Mouse (Mus musculus) forebrain, embryonic 11.5 days (tissue): ENCODE data around the gene Rnf141. TPM values are rescaled to one million over a fixed set of nuclear protein-coding genes. Genes with fewer than 3 reads are reported as not detected.

Experiments
- ATAC-seq: fragments of 200-750 bp; cut with Nextera tagmentation; replicated peaks from 2 replicates; pipeline ENCODE4 v1.8.0; 2017; ENCODE audit warnings: moderate TSS enrichment; ENCODE audit not compliant: low FRiP score
- DNase-seq: peaks from one replicate; pipeline ENCODE4 v3.0.0-alpha.2; 2017; ENCODE audit warnings: low spot score
- H3K27ac ChIP-seq: fragments of 300-500 bp; sonication (generic); 2 replicates; pipeline ENCODE4 v1.5.1; 2014; ENCODE audit warnings: low read depth, low read length
- H3K27me3 ChIP-seq: fragments of 300-500 bp; sonication (generic); 2 replicates; pipeline ENCODE4 v1.6.1; 2014; ENCODE audit warnings: mild to moderate bottlenecking, low read length, mixed read lengths; ENCODE audit not compliant: control insufficient read depth, insufficient read depth
- H3K36me3 ChIP-seq: fragments of 300-500 bp; sonication (generic); 2 replicates; pipeline ENCODE4 v1.6.1; 2014; ENCODE audit warnings: mild to moderate bottlenecking, low read length, moderate library complexity, mixed read lengths; ENCODE audit not compliant: control insufficient read depth, insufficient read depth
- H3K4me1 ChIP-seq: fragments of 300-500 bp; sonication (generic); replicated peaks from 2 replicates; pipeline ENCODE4 v1.6.1; 2014; ENCODE audit warnings: low read length, mixed read lengths; ENCODE audit not compliant: control insufficient read depth, insufficient read depth
- H3K4me2 ChIP-seq: fragments of 300-500 bp; sonication (generic); 2 replicates; pipeline ENCODE4 v1.6.1; 2014; ENCODE audit warnings: low read depth, mild to moderate bottlenecking, low read length, moderate library complexity, mixed read lengths; ENCODE audit not compliant: severe bottlenecking
- H3K4me3 ChIP-seq: fragments of 300-500 bp; sonication (generic); 2 replicates; pipeline ENCODE4 v1.5.1; 2014; ENCODE audit warnings: low read depth, low read length
- H3K9ac ChIP-seq: fragments of 300-500 bp; sonication (generic); 2 replicates; pipeline ENCODE4 v1.6.1; 2014; ENCODE audit warnings: low read length
- H3K9me3 ChIP-seq: fragments of 300-500 bp; sonication (generic); 2 replicates; pipeline ENCODE4 v1.6.1; 2016; ENCODE audit warnings: low read length, mixed read lengths; ENCODE audit not compliant: control insufficient read depth
- WGBS: fragments of 180-500 bp; shearing (Covaris S2); extraction: QIAGEN DNeasy Blood & Tissue Kit; methylation state at CpG from one replicate; pipeline ENCODE4 v1.1.7; 2014; 5-methylcytosine and 5-hydroxymethylcytosine counted together
- polyA plus RNA-seq: library from polyadenylated mRNA; unstranded; fragments of >200 nt; fragmentation: Nextera tagmentation; extraction: Ambion mirVana; gene quantifications from 2 replicates; pipeline ENCODE4 v1.2.1, GENCODE M21; 2014

Gene Rnf141
- polyA plus RNA-seq, 1 experiment from 2014 or later, result 30.6 TPM

DNA sequence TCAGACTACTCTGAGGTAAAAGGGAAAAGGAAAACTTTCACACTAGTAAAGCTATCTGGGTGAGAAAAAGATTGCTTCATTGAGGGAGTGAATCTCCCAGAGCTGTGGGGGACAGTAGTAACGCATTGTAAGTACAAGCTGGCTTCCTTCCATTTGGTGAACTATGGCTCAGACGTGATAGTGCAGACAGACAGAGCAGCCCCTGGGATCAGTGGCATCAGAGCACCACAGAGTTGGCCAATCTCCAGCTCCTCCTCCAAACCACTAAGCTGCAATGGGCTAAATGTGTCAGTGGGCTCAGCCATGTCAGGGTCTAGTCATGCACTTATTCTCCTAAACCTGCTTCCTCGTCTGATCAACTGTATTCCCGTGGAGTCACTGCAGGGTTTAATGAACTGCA is 20.7 kb downstream of the Rnf141 start:
- H3K4me1 ChIP-seq, result no peaks in the 10 kb centered on the region
- H3K4me3 ChIP-seq, result no peak overlapping the region
- no peak overlapping the region for H3K4me2 ChIP-seq
- no peak for DNase-seq
- no peak for ATAC-seq
- H3K27me3 ChIP-seq, result no peaks in the 10 kb centered on the region
- 90% methylated on average over 4 of the region's 4 CpGs for WGBS
- H3K27ac ChIP-seq, result no peak overlapping the region
- H3K9ac ChIP-seq, result no peak overlapping the region
- no peaks in the 10 kb centered on the region for H3K9me3 ChIP-seq
- peaks cover 3% of the 10 kb centered on the region for H3K36me3 ChIP-seq

DNA sequence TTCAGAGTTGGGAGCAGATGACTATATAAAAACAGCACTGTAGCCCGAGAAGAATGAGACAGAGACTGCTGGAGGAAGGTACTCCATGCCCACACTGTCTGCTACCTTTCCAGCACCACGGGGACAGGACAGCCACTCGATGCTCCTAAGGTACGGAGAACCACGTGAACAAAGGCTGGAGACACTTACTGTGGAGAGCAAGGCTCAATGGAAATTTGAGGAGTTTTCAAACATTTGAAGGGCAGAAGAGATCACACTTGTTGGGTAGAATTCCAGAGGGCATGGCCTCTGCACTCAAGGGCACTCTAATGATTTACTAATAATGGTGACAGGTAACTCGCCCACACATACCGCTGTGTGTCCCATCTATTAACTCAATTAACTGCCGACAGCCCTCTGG is 21.2 kb downstream of the Rnf141 start:
- Histone ChIP-seq H3K27me3 (no peaks in the 10 kb centered on the region), H3K9ac (no peak overlapping the region), H3K9me3 (no peaks in the 10 kb centered on the region), H3K4me3 (no peak overlapping the region), H3K27ac (no peak overlapping the region), H3K4me2 (no peak overlapping the region), H3K36me3 (peaks cover 3% of the 10 kb centered on the region), H3K4me1 (no peaks in the 10 kb centered on the region)
- DNase-seq (no peak), ATAC-seq (no peak)
- WGBS, result 87% methylated on average over 8 of the region's 8 CpGs

DNA sequence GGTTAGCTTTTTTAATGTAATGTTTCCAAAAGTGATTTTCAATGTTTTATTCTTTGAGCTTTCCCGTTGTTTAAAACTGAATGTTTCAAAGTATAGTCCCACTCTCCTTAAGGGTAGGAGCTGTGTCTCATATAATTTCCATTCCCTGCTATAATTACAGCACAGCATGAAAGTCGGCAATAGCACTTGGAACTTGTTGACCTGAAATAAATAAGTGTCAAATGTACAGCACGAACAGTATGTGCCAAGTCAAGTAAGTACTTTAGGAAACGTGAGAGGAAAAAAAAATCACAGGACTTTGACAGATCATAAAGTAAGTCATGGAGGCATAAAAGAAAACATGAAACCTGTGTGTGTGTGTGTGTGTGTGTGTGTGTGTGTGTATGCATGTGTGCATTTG is 22.2 kb downstream of the Rnf141 start:
- H3K4me2 ChIP-seq, result no peak overlapping the region

DNA sequence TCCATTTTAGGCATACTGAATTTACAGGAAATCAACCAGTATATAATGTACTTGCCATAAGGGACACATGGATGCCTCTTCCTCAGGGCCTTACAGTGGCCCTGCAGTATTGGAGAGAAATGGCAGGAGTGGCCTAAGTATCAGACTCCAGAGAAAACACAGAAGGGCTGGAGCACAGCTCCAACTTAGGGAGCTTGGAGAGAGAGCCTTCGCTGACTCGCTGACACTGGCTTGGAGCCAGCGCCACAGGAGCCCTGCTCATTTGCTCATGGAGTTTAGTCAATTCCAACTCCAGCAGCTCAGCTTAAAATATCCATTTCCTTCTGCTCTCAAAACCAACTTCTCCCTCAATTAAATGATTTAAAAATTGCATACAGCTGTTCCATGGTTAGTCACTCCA is 22.6 kb downstream of the Rnf141 start:
- H3K27ac ChIP-seq, result no peak overlapping the region
- no peaks in the 10 kb centered on the region for H3K27me3 ChIP-seq
- DNase-seq (no peak), ATAC-seq (no peak)
- H3K9ac ChIP-seq, result no peak overlapping the region
- 91% methylated on average over 3 of the region's 3 CpGs for WGBS
- peaks cover 3% of the 10 kb centered on the region; the same call in 1 of the 2 replicates for H3K36me3 ChIP-seq
- H3K4me1 ChIP-seq, result no peaks in the 10 kb centered on the region
- H3K4me2 ChIP-seq, result no peak overlapping the region
- no peak overlapping the region for H3K4me3 ChIP-seq
- no peaks in the 10 kb centered on the region for H3K9me3 ChIP-seq

More for the DNA sequence above, 22.2 kb downstream of the Rnf141 start:
- H3K4me3 ChIP-seq, result no peak overlapping the region
- DNase-seq, result no peak
- H3K9me3 ChIP-seq, result no peaks in the 10 kb centered on the region
- H3K4me1 ChIP-seq, result no peaks in the 10 kb centered on the region
- no peak overlapping the region for H3K9ac ChIP-seq
- no peak for ATAC-seq
- H3K27ac ChIP-seq, result no peak overlapping the region
- 86% methylated on average over 4 of the region's 4 CpGs for WGBS
- H3K36me3 ChIP-seq, result peaks cover 3% of the 10 kb centered on the region
- no peaks in the 10 kb centered on the region for H3K27me3 ChIP-seq

DNA sequence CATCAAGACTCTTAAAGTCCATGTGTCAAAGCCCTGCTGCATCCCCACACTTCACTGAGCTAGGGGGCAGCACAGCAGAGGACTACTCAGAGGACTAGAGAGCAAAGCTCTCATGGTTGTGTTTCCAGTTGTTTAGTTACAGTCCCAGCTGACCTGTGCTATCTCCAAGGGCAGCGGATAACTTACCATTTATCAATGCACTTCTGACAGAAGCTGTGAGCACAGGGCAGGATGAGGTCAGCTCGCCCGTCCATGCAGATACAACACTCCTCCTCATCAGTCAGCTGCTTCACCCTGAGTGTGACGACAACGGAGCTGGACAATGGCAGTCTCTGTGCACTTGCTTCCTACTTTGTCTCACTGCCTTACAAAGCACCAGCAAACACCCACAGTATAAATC is 23.2 kb downstream of the Rnf141 start:
- no peak for DNase-seq

DNA sequence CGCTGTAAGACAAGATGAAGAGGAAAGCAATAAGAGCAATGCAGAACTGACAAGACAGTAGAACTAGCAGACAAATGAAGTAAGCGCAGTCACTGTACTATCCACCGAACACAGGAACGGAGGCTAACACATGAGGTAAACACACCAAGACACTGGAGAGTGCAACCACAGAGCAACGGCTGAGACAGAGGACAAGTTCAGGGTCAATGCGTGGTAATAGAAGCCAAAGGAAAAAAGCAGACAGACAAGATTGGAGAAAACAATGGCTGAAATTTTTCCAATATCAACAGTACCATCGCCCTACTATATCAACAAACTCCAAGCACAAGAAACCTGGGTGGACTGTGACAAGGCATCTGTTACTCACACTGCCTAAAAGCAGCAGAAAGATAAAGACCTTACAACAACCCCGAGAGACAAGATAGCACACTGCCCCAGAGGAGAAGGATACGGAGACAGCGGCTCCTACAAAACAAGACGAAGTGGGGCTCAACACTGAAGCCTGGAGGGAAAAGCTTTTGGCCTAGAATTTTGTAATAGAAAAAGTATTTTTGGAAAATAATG is 25.4 kb downstream of the Rnf141 start:
- DNase-seq (no peak), ATAC-seq (no peak)
- WGBS, result 91% methylated on average over 11 of the region's 11 CpGs
- Histone ChIP-seq H3K4me1 (no peaks in the 10 kb centered on the region), H3K36me3 (no peaks in the 10 kb centered on the region), H3K4me3 (no peak overlapping the region), H3K9me3 (no peaks in the 10 kb centered on the region), H3K27me3 (no peaks in the 10 kb centered on the region), H3K27ac (no peak overlapping the region), H3K9ac (no peak overlapping the region), H3K4me2 (no peak overlapping the region)

More for the DNA sequence above, 23.2 kb downstream of the Rnf141 start:
- H3K27ac ChIP-seq, result no peak overlapping the region
- H3K4me1 ChIP-seq, result no peaks in the 10 kb centered on the region
- no peaks in the 10 kb centered on the region for H3K27me3 ChIP-seq
- WGBS, result 61% methylated on average over 5 of the region's 5 CpGs
- no peak overlapping the region; the same call in 1 of the 2 replicates for H3K9ac ChIP-seq
- H3K4me3 ChIP-seq, result no peak overlapping the region
- ATAC-seq, result no peak
- H3K4me2 ChIP-seq, result no peak overlapping the region
- H3K36me3 ChIP-seq, result peaks cover 3% of the 10 kb centered on the region; the same call in 1 of the 2 replicates
- H3K9me3 ChIP-seq, result no peaks in the 10 kb centered on the region

DNA sequence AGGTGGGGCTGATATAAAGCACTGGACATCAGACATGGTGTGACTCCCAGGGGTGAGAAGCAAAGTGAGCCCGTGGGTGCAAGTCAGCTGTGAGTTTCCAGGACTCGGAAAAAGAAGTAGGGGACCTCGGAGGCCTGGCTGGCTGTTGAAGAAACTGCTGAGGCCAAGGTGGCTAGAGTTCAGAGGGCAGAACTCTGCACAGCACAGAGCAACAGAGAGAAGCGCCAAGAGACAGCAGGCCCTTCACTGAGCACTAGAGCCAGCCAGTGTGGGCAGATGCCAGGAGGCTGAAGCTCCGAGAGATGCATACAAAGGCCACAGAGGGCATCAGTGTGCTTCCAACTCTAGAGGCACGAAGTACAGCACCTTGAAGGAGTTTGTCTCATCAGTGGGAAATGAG is 26.1 kb downstream of the Rnf141 start:
- Histone ChIP-seq H3K9ac (no peak overlapping the region), H3K27ac (no peak overlapping the region), H3K4me2 (no peak overlapping the region), H3K4me1 (no peaks in the 10 kb centered on the region), H3K27me3 (no peaks in the 10 kb centered on the region), H3K36me3 (no peaks in the 10 kb centered on the region), H3K9me3 (no peaks in the 10 kb centered on the region), H3K4me3 (no peak overlapping the region)
- no peak for ATAC-seq
- no peak for DNase-seq
- WGBS, result 88% methylated on average over 6 of the region's 6 CpGs

DNA sequence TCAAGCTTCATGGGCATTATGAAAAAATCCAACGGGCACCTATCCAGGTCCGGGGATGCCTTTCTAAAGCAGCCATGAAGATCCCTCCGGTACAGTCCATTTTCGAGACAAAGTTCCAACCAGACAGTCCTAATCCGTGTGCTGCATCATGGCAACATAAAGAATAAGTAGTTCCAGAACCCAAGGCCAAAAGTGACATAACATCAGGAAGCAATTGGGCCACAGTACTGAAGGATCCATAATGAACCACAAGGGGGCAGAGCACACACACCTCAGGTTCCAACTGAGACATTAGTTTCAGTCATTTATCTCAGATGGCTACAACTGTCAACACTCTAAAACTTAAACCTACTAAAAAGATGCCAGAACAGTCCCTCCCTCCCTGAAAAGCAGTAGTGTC is 28.2 kb downstream of the Rnf141 start:
- Histone ChIP-seq H3K9me3 (no peaks in the 10 kb centered on the region), H3K27me3 (no peaks in the 10 kb centered on the region), H3K4me3 (no peak overlapping the region), H3K4me1 (no peaks in the 10 kb centered on the region), H3K9ac (no peak overlapping the region), H3K4me2 (no peak overlapping the region), H3K36me3 (no peaks in the 10 kb centered on the region), H3K27ac (no peak overlapping the region)
- ATAC-seq (0 out of 2 replicates have a peak, but pooled peaks have one; percentile 10), DNase-seq (peak; percentile 63)
- 73% methylated on average over 5 of the region's 5 CpGs for WGBS

DNA sequence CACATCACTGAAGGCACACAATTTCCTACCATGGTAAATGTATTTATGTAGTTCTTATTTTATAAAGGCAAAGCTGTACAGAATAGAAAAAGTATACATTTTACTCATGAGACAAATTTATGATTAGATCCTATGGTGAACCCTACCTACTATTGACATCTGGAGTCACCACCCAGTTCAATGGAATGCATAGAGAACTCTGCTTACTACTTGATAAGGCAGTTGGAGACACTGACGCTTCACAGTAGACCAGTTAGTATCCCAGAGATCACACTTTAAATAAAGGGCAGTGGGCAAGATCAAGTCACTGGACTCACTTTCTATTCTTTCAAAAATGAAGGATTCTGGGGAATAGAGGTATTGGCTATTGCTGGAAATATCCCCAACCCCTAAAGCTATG is 30.3 kb downstream of the Rnf141 start:
- WGBS, result 77% methylated on average over 1 of the region's 1 CpGs
- Histone ChIP-seq H3K9ac (no peak overlapping the region), H3K27me3 (no peaks in the 10 kb centered on the region), H3K4me1 (no peaks in the 10 kb centered on the region), H3K36me3 (no peaks in the 10 kb centered on the region), H3K4me2 (no peak overlapping the region), H3K27ac (no peak overlapping the region), H3K9me3 (no peaks in the 10 kb centered on the region), H3K4me3 (no peak overlapping the region)
- ATAC-seq (no peak), DNase-seq (no peak)
